Mouse (Mus musculus) embryonic facial prominence, embryonic 11.5 days (tissue): ENCODE data around the gene Clcn3. TPM values are rescaled to one million over a fixed set of nuclear protein-coding genes. Genes with fewer than 3 reads are reported as not detected.
"Not testable (repeated sequence)": the region's sequence is repeated elsewhere in the genome, so short reads cannot be mapped to it uniquely, and the experiment has no call there.

Source experiments
- ATAC-seq: fragments of 200-750 bp; cut with Nextera tagmentation; replicated peaks from 2 replicates; pipeline ENCODE4 v1.8.0; 2017; ENCODE audit warnings: low read depth; ENCODE audit not compliant: insufficient number of reproducible peaks, low FRiP score, low TSS enrichment
- DNase-seq: peaks from one replicate; pipeline ENCODE4 v3.0.0-alpha.2; 2015; ENCODE audit warnings: low spot score
- H3K27ac ChIP-seq: fragments of 300-500 bp; sonication (generic); replicated peaks from 2 replicates; pipeline ENCODE4 v1.5.1; 2014; ENCODE audit warnings: mild to moderate bottlenecking, low read depth, low read length, control low read depth
- H3K27me3 ChIP-seq: fragments of 300-500 bp; sonication (generic); 2 replicates; pipeline ENCODE4 v1.6.1; 2014; ENCODE audit warnings: mild to moderate bottlenecking, low read length, moderate library complexity, mixed read lengths; ENCODE audit not compliant: control insufficient read depth, insufficient read depth
- H3K36me3 ChIP-seq: fragments of 300-500 bp; sonication (generic); replicated peaks from 2 replicates; pipeline ENCODE4 v1.6.1; 2014; ENCODE audit warnings: low read depth, mild to moderate bottlenecking, low read length, moderate library complexity, mixed read lengths; ENCODE audit not compliant: control insufficient read depth, insufficient read depth
- H3K4me1 ChIP-seq: fragments of 300-500 bp; sonication (generic); 2 replicates; pipeline ENCODE4 v1.6.1; 2014; ENCODE audit warnings: low read length, mixed read lengths; ENCODE audit not compliant: control insufficient read depth, insufficient read depth
- H3K4me2 ChIP-seq: fragments of 300-500 bp; sonication (generic); 2 replicates; pipeline ENCODE4 v1.6.1; 2014; ENCODE audit warnings: low read depth, mild to moderate bottlenecking, control low read depth, low read length, moderate library complexity
- H3K4me3 ChIP-seq: fragments of 300-500 bp; sonication (generic); 2 replicates; pipeline ENCODE4 v1.5.1; 2014; ENCODE audit warnings: low read depth, low read length, control low read depth
- H3K9ac ChIP-seq: fragments of 300-500 bp; sonication (generic); replicated peaks from 2 replicates; pipeline ENCODE4 v1.6.1; 2014; ENCODE audit warnings: mild to moderate bottlenecking, control low read depth, low read length
- H3K9me3 ChIP-seq: fragments of 300-500 bp; sonication (generic); replicated peaks from 2 replicates; pipeline ENCODE4 v1.6.1; 2016; ENCODE audit warnings: mild to moderate bottlenecking, low read length, inconsistent platforms, mixed read lengths; ENCODE audit not compliant: control insufficient read depth
- WGBS: fragments of 180-500 bp; shearing (Covaris S2); extraction: QIAGEN DNeasy Blood & Tissue Kit; methylation state at CpG from one replicate; pipeline ENCODE4 v1.1.7; 2014; 5-methylcytosine and 5-hydroxymethylcytosine counted together
- polyA plus RNA-seq: library from polyadenylated mRNA; unstranded; fragments of >200 nt; fragmentation: Nextera tagmentation; extraction: Ambion mirVana; gene quantifications from 2 replicates; pipeline ENCODE4 v1.2.1, GENCODE M21; 2014

Clcn3 gene
- polyA plus RNA-seq = 18.0 and 19.7 TPM in 2 replicates

DNA sequence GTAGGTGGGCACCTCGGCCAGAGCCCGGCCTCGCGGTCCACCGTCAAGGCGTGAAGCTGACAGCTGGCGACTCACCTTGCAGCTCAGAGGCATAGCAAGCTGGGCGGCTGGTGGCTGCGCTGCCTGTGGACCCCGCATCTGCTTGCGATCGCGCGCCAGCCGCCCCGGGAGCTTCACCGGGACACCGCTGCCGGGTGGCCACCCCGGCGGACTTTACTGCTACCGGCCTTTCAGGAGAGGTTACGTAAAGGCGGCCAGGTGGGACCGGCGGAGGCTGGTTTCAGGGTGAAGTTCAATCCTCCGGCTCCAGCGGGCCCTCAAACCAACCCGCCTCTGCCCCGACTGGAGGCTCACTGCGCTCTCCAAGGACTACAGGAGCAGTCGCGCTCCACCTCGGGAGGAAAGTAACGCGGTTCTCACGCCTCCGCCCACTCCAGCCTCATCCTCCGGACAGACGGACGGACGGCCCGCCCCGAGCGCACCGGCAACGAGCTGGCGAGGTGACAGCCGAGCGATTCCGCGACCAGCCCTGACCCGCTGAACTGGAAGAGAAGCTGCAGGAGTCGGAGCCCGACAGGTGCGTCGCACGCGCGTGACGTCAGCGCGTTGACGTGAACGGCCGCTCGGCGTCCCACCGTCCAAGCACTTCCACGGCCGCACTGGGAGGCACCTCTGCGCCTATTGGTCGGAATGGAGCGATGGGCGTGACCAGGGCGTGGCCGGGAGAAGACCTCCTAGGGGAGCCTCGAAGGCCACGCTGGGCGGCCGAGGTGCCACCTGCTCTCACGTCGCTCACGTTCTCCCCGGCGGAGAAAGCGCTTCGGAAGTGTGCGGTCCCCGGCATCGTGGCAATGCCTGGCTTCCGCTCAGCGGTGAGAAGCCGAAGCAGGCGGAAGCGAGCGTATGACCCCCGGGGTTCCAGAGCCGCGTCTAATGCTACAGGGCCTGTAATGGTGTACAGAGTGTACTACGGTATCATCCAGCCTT, at the start of gene Clcn3:
Gene Clcn3, minus strand, starts transcription at position 600 of the 987 bp plus-strand sequence.
- Histone ChIP-seq H3K4me2 (peak within 1 kb of the TSS; percentile 90), H3K27me3 (no peaks in the 10 kb centered on the region), H3K4me3 (peak within 1 kb of the TSS; percentile 76), H3K9ac (peak within 1 kb of the TSS; percentile 69), H3K27ac (0 out of 2 replicates have a peak within 1 kb of the TSS, but pooled peaks have one; percentile 41), H3K9me3 (no peaks in the 10 kb centered on the region), H3K36me3 (no peaks in the 10 kb centered on the region), H3K4me1 (no peaks in the 10 kb centered on the region)
- DNase-seq (peak; percentile 98), ATAC-seq (peak; percentile 100)
- WGBS = under 1% methylated on average over 101 of the region's 101 CpGs

DNA sequence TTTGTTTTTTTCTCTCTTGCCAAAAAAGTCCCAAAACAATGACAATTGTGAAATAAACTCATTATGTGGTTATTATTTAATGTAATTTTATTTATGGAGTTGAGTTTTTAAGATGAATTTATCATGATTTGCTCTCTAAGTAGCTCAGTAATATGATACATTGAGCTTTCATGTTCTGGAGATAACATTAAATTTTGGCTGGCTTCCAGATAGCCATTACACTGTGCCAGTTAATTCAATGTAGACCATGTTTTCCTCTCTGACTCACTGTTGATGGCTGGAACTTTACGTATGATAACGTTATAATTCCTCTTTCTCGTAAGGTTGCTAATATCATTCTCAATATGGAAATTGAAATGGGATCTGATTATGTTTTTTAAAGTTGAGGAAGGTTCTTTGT, 13.4 kb upstream of the Clcn3 start:
- DNase-seq = no peak
- WGBS = 86% methylated on average over 3 of the region's 3 CpGs
- Histone ChIP-seq H3K9ac (no peak overlapping the region), H3K36me3 (no peaks in the 10 kb centered on the region), H3K27me3 (no peaks in the 10 kb centered on the region), H3K4me1 (peaks cover 2% of the 10 kb centered on the region), H3K4me3 (no peak overlapping the region), H3K9me3 (no peaks in the 10 kb centered on the region), H3K4me2 (no peak overlapping the region), H3K27ac (no peak overlapping the region)
- ATAC-seq = no peak

DNA sequence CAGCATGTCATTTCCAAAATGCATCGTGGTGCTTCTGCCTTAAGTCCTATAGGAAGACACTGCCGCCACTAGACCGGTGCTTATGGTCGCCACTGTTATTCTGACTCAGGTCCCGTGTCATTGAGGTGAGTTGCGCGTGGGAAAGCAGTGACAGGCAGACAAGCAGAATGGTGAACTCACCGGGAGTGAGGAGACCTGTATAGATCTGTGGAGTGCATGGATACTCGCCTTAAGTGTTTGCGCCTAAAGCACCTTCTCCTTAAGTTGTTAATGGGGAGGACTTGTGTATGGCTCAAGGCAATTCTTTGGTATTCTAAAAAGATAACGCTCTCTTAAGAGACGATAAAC, 10.5 kb upstream of the Clcn3 start:
- no peaks in the 10 kb centered on the region for H3K27me3 ChIP-seq
- H3K36me3 ChIP-seq = no peaks in the 10 kb centered on the region
- H3K4me2 ChIP-seq = peak overlapping the region; percentile 82
- H3K9ac ChIP-seq = peak overlapping the region; percentile 75
- 0 out of 2 replicates have a peak overlapping the region, but pooled peaks have one; percentile 78 for H3K27ac ChIP-seq
- peaks cover 2% of the 10 kb centered on the region for H3K4me1 ChIP-seq
- peak overlapping the region; percentile 77 for H3K4me3 ChIP-seq
- WGBS = 8% methylated on average over 12 of the region's 12 CpGs
- ATAC-seq = no peak
- no peak for DNase-seq
- no peaks in the 10 kb centered on the region for H3K9me3 ChIP-seq

DNA sequence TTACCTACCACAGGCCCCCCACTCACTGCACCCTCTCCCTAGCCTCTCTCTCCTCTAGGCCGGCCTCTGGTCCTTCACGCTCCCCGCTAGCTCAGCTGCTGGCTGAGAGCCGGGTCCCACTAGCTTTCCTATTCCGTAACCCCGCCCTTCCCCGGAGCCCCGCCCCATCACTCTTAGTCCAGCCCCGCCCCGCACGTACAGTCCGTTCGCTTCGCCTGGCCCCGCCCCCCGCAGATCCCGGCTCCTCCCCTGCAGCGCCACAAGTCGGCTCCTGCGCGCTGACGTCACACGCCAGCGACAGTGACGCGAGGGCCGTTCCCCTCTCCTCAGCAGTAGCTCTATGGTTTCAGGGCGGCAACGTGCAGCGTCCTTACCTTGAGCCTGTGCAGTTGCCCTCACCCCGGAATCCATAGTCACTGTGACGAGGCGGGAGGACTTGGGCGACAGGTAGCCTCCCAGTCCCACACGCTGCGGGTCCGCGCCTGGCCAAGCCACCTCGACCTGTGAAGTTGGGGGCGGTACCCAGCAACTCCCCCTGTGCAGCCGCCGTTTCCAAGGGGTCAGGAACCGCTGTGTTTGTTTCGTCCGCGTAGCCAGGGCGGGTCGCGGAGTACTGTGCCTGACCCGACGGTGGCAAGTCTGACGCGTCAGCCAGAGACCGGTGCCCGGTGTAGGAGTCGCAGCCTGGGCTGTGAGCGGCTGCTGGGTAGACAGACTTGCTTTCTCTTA, 10.0 kb upstream of the Clcn3 start, which contains the start of gene Nek1:
Gene Nek1, plus strand, starts transcription at position 286 of the 729 bp plus-strand sequence.
- peak; percentile 98 for DNase-seq
- H3K27ac ChIP-seq = peak within 1 kb of the TSS; percentile 78
- no peaks in the 10 kb centered on the region for H3K36me3 ChIP-seq
- H3K9me3 ChIP-seq = no peaks in the 10 kb centered on the region
- H3K27me3 ChIP-seq = no peaks in the 10 kb centered on the region
- H3K4me2 ChIP-seq = peak within 1 kb of the TSS; percentile 82
- peak; percentile 96 for ATAC-seq
- under 1% methylated on average over 56 of the region's 57 CpGs for WGBS
- H3K4me1 ChIP-seq = peaks cover 2% of the 10 kb centered on the region
- peak within 1 kb of the TSS; percentile 77 for H3K4me3 ChIP-seq
- H3K9ac ChIP-seq = peak within 1 kb of the TSS; percentile 75

DNA sequence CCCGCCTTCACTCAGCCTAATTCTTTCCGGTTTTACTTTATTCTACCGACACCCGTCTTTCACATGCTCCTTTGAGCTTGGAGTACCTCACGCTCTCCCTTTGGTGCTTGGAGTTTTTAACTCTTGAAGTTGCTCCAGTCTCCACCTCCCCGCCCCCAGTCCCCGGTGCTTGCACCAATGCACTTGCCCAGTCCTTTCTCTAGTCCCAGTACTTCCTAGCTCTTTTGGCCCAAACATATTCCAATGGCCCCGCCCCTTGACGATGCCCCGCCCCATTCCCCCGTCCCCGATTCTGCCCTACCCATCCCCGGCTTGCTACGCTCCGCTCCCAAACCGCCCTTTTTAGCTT, 9.4 kb upstream of the Clcn3 start:
- Histone ChIP-seq H3K4me3 (peak overlapping the region; percentile 77), H3K9me3 (no peaks in the 10 kb centered on the region), H3K36me3 (no peaks in the 10 kb centered on the region), H3K4me2 (peak overlapping the region; percentile 82), H3K4me1 (peaks cover 2% of the 10 kb centered on the region), H3K27me3 (no peaks in the 10 kb centered on the region), H3K9ac (peak overlapping the region; percentile 57), H3K27ac (peak overlapping the region; percentile 78; the same call in 1 of the 2 replicates)
- ATAC-seq (peak; percentile 94), DNase-seq (peak; percentile 85)
- under 1% methylated on average over 16 of the region's 16 CpGs for WGBS

DNA sequence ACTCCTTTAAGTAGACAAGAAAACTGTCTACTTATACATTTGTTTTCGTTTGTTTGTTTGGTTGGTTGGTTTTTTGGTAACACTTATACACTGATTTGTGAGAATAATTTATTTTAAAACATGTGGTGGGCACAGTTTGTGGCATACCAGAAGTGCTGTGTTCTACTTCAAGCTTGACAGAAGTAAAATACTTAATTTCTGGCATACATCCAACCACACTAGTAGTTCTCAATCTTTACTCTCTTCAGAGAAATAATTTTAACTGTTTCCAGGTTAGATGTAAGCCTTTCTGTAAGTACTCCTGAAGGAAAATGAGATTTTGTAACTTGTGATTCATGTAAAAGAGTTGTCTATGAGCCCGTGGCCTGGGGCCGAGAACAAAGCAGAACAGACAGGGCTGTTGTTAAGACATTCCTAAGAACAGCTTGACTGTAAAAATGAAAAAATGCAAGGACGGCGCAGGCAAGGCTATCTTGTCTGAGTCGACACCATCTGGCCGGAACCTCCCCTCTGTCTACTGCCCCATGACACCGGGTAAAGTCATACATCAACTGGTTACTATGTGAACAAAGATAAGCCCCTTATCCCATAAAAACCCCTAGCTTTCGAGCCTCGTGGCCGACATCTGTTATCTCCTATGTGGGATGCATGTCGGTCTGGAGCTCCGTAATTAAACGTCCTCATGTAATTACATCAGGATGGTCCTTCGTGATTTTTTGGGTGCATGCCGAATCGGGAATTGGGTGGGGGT, 1.3 kb upstream of the Clcn3 start:
- not testable (repeated sequence) for H3K4me2 ChIP-seq

DNA sequence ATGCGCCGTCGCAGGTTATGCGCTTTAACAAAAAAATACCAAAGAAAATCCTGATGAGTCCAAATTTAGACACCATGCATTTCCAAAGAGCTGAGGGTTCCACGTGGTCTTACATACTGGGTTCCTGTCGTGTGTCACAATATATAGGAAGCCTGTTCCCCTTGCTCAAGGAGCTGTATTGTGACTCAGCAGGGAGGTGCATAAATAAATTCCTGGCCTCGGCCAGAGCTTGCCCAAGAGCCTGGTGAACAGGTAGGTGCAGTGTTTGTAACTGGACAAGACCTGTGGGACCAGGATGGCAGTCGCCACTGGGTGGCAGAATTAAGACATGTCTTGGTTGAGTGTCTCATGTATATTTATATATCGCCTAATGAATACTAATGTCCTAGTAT, 584 bp upstream of the Clcn3 start:
- Histone ChIP-seq H3K9me3 (no peaks in the 10 kb centered on the region), H3K4me1 (no peaks in the 10 kb centered on the region), H3K9ac (peak overlapping the region; percentile 4), H3K4me2 (peak overlapping the region; percentile 90), H3K27ac (no peak overlapping the region), H3K27me3 (no peaks in the 10 kb centered on the region), H3K36me3 (no peaks in the 10 kb centered on the region), H3K4me3 (peak overlapping the region; percentile 76)
- peak; percentile 43 for DNase-seq
- ATAC-seq = peak; percentile 68; the same call in 1 of the 2 replicates
- whole genome bisulfite sequencing = 13% methylated on average over 9 of the region's 9 CpGs

More for the DNA sequence above, 1.3 kb upstream of the Clcn3 start:
- not testable (repeated sequence) for H3K27me3 ChIP-seq, DNase-seq, H3K27ac ChIP-seq, H3K4me3 ChIP-seq, ATAC-seq, H3K36me3 ChIP-seq, H3K9ac ChIP-seq, H3K9me3 ChIP-seq, H3K4me1 ChIP-seq
- 92% methylated on average over 17 of the region's 17 CpGs for WGBS
